Mouse (Mus musculus): ENCODE results near the gene Grin2d. TPM values are rescaled to one million over a fixed set of nuclear protein-coding genes. Genes with fewer than 3 reads are reported as not detected.

Grin2d gene
- total RNA-seq, 2 experiments from 2014 or later = 13.4 to 14.7 TPM

- DNase-seq (ENCODE audit: extremely low spot score in 1 of 2, low spot score in 2 of 2) = no peak
- intact Hi-C loops (cut with DNase I) = no loop called here
- TF ChIP-seq CTCF (IDR thresholded peaks at IDR 0.05) = no peak
- Histone ChIP-seq H3K4me3 (peak overlapping the region; percentile 59), H3K27ac (peak overlapping the region; percentile 93)
Measured at GRCm38 (mm10) chr7:45786136-45786578, 92.0 kb downstream of the Grin2d start.

GRCm38 (mm10) chr7:45785388-45786135, 92.6 kb downstream of the Grin2d start:
- no peak; the same call in 1 of the 2 replicates for TF ChIP-seq CTCF (IDR thresholded peaks at IDR 0.05)
- H3K27ac ChIP-seq = peak overlapping the region; percentile 93
- DNase-seq (ENCODE audit: extremely low spot score in 1 of 2, low spot score in 2 of 2) = peak in 1 of 2 experiments; percentile 62
- H3K4me3 ChIP-seq = peak overlapping the region; percentile 59
- intact Hi-C loops (cut with DNase I) = no loop called here

GRCm38 (mm10) chr7:45784524-45785372, 93.4 kb downstream of the Grin2d start, which contains the start of gene Sult2b1:
TSS of gene Sult2b1 (minus strand) at chr7:45784669.
- DNase-seq (ENCODE audit: extremely low spot score in 1 of 2, low spot score in 2 of 2) = peak; percentile 89 to 92
- Histone ChIP-seq H3K27ac (peak within 1 kb of the TSS; percentile 97), H3K4me3 (peak within 1 kb of the TSS; percentile 59)
- intact Hi-C loops (cut with DNase I) = no loop called here
- no peak for TF ChIP-seq CTCF (IDR thresholded peaks at IDR 0.05)

- intact Hi-C loops (cut with DNase I) = loop anchor here (2.0 kb wide), 1 partner anchor 41 kb away; no protein-coding TSS in a partner anchor
- H3K4me3 ChIP-seq = peak within 1 kb of the TSS; percentile 59
- peak; percentile 74 to 78 for DNase-seq (ENCODE audit: extremely low spot score in 1 of 2, low spot score in 2 of 2)
- H3K27ac ChIP-seq = peak within 1 kb of the TSS; percentile 97
- peak; percentile 10 for TF ChIP-seq CTCF (IDR thresholded peaks at IDR 0.05)
Measured at GRCm38 (mm10) chr7:45783511-45784091, 94.6 kb downstream of the Grin2d start, which contains the start of gene Lmtk3. TSS of gene Lmtk3 (plus strand) at chr7:45783738.

GRCm38 (mm10) chr7:45782271-45782670, 95.9 kb downstream of the Grin2d start:
- DNase-seq (ENCODE audit: extremely low spot score in 1 of 2, low spot score in 2 of 2) = no peak
- H3K27ac ChIP-seq = no peak overlapping the region
- intact Hi-C loops (cut with DNase I) = loop anchor here (2.0 kb wide), 1 partner anchor 39 kb away; no protein-coding TSS in a partner anchor

More at GRCm38 (mm10) chr7:45782271-45782670, 95.9 kb downstream of the Grin2d start:
- TF ChIP-seq CTCF (IDR thresholded peaks at IDR 0.05) = no peak
- no peak overlapping the region for H3K4me3 ChIP-seq

Other genes starting within 250 kb of the Grin2d start
- 1 to 10 TPM; 3.5 to 3.9 TPM for gene Mamstr, start 238.4 kb downstream of the Grin2d start, total RNA-seq (2021)
- under 1 TPM in 1 of 2 experiments, not detected in 1; 0.11 TPM for gene Fut2, start 212.0 kb downstream of the Grin2d start, total RNA-seq (2021)
- gene Ntn5, start 194.4 kb downstream of the Grin2d start, total RNA-seq (2021) = 1 to 10 TPM; 6.4 to 6.9 TPM
- 1 to 10 TPM; 1.1 to 1.2 TPM for gene Sec1, start 184.0 kb downstream of the Grin2d start, total RNA-seq (2021)
- gene Car11, start 178.5 kb downstream of the Grin2d start, total RNA-seq (2021) = 100 to 1,000 TPM; 211 to 244 TPM
- 100 to 1,000 TPM in 1 of 2 experiments, 10 to 100 TPM in 1; 60.3 to 104 TPM for gene Dbp, start 173.3 kb downstream of the Grin2d start, total RNA-seq (2021)
- gene Rpl18, start 162.9 kb downstream of the Grin2d start, total RNA-seq (2021) = 100 to 1,000 TPM; 318 to 325 TPM
- 10 to 100 TPM; 30.8 to 34.4 TPM for gene Sphk2, start 160.4 kb downstream of the Grin2d start, total RNA-seq (2021)
- gene Fam83e, start 157.2 kb downstream of the Grin2d start, total RNA-seq (2021) = under 1 TPM; 0.37 to 0.41 TPM
- not detected for gene Spaca4, start 152.6 kb downstream of the Grin2d start, total RNA-seq (2021)
- gene Lmtk3, start 94.6 kb downstream of the Grin2d start, total RNA-seq (2021) = 100 to 1,000 TPM; 258 to 279 TPM
- gene Sult2b1, start 93.7 kb downstream of the Grin2d start, total RNA-seq (2021) = 10 to 100 TPM; 11.3 to 13.6 TPM
- gene Cyth2, start 63.8 kb downstream of the Grin2d start, total RNA-seq (2021) = 100 to 1,000 TPM; 172 to 185 TPM
- 1 to 10 TPM; 2.3 to 2.5 TPM for gene Kcnj14, start 53.6 kb downstream of the Grin2d start, total RNA-seq (2021)
- 10 to 100 TPM; 17.9 to 22.1 TPM for gene Grwd1, start 47.4 kb downstream of the Grin2d start, total RNA-seq (2021)
- 10 to 100 TPM; 67.4 to 75.4 TPM for gene Kdelr1, start 5.6 kb downstream of the Grin2d start, total RNA-seq (2021)
- gene Syngr4, start 18.3 kb upstream of the Grin2d start, total RNA-seq (2021) = not detected
- 10 to 100 TPM; 21.8 to 22.3 TPM for gene Tmem143, start 18.6 kb upstream of the Grin2d start, total RNA-seq (2021)
- gene Emp3, start 43.0 kb upstream of the Grin2d start, total RNA-seq (2021) = 1 to 10 TPM; 3.1 to 8.7 TPM
- gene Ccdc114, start 45.7 kb upstream of the Grin2d start, total RNA-seq (2021) = 1 to 10 TPM; 2.3 TPM
- gene Abcc6, start 151.9 kb upstream of the Grin2d start, total RNA-seq (2021) = 1 to 10 TPM; 1.4 to 2.1 TPM
- 100 to 1,000 TPM; 102 to 105 TPM for gene Nomo1, start 155.3 kb upstream of the Grin2d start, total RNA-seq (2021)
- gene Kcnj11, start 222.4 kb upstream of the Grin2d start, total RNA-seq (2021) = 10 to 100 TPM; 41.0 to 45.4 TPM